Mouse (Mus musculus) bone marrow macrophage, adult 2 months (primary cell): ENCODE data around the gene Nrg4.

Experiments
- CTCF ChIP-seq: IDR thresholded peaks from 2 replicates; pipeline ENCODE4 v1.5.1; 2012; ENCODE audit warnings: low read depth, mild to moderate bottlenecking, low read length, moderate library complexity
- POLR2A ChIP-seq: IDR thresholded peaks from 2 replicates; pipeline ENCODE4 v1.6.1; 2012; ENCODE audit warnings: mild to moderate bottlenecking, low read depth, low read length, borderline replicate concordance

- no peak for TF ChIP-seq POLR2A
- no peak for TF ChIP-seq CTCF
These were observed 581 bp upstream of the Nrg4 start for GRCm38 (mm10) chr9:55327234-55327615.
